Mouse (Mus musculus): ENCODE measurements around the gene Palld. TPM values are rescaled to one million over a fixed set of nuclear protein-coding genes. Genes with fewer than 3 reads are reported as not detected.

Gene Palld
- polyA plus RNA-seq, 2 experiments from 2014 or later, result 0.79 to 0.89 TPM

- ATAC-seq, result no peak
These were observed 128.8 kb downstream of the Palld start for GRCm38 (mm10) chr8:61773595-61774088.

DNA sequence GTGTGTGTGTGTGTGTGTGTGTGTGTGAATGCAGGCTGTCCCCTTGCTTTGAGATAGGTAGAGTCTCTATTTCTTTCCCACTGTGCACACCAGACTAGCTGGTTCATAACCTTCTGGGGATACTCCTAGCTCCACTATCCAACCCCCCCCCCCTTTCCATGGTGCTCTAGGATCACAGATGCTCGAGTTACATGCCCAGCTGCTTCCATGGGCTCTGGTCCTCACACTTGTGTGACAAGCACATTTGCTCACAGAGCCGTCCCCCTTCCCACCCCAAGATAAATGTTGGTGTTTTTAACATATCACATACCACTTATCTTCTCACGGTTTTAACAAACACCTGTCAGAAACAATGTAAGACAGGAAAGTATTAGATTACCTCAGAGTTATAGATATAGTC lies 131.2 kb downstream of the Palld start:
- no peak for ATAC-seq

- no peak for ATAC-seq
These were observed 133.1 kb downstream of the Palld start for GRCm38 (mm10) chr8:61769340-61769879.

- ATAC-seq, result no peak
These were observed 142.3 kb downstream of the Palld start for GRCm38 (mm10) chr8:61760190-61760578.

GRCm38 (mm10) chr8:61759327-61760189 lies 142.9 kb downstream of the Palld start:
- ATAC-seq, result no peak

GRCm38 (mm10) chr8:61758686-61759326 lies 143.7 kb downstream of the Palld start:
- ATAC-seq, result no peak

- no peak for ATAC-seq
These were observed 145.2 kb downstream of the Palld start for GRCm38 (mm10) chr8:61756971-61757965.

DNA sequence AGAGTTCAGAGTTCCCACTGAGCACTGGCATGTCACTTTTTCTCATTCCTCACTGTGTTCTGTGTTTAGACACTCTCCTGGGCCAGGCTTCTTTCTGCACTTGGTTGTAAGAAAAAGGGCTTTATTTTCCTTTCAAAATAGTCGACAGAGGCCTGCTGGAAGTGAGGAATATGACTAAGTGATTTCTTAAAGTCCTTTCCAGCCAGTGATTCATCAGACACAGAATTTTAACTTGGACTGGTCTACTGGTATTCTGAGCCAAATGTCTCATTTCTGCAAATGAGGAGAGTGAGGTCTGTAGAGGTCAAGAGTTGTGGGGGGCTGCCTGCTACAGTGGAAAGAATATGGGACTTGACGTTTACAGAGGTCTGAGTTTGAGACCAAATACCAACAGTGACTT lies 147.3 kb downstream of the Palld start:
- no peak for ATAC-seq

DNA sequence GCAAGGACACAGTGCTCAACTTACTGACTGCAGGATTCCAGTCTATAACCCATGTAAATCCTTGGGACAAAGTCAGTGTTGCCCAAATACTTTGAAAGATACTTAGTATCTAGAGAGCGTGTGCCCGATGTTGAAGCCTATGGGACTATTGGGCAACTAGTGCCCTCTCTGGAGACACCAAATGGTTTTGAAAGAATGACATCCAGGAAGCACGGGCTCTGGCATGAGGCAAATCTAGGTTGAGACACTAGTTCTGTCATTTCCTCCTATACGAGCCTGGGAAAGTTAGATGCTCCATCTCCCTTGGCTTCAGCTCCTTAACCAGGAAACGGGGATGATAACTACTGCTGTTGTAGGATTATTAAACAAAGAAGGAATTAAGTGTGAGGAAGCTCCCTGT lies 155.4 kb downstream of the Palld start:
- no peak for ATAC-seq

- ATAC-seq, result no peak
These were observed 157.1 kb downstream of the Palld start for GRCm38 (mm10) chr8:61745181-61745980.

DNA sequence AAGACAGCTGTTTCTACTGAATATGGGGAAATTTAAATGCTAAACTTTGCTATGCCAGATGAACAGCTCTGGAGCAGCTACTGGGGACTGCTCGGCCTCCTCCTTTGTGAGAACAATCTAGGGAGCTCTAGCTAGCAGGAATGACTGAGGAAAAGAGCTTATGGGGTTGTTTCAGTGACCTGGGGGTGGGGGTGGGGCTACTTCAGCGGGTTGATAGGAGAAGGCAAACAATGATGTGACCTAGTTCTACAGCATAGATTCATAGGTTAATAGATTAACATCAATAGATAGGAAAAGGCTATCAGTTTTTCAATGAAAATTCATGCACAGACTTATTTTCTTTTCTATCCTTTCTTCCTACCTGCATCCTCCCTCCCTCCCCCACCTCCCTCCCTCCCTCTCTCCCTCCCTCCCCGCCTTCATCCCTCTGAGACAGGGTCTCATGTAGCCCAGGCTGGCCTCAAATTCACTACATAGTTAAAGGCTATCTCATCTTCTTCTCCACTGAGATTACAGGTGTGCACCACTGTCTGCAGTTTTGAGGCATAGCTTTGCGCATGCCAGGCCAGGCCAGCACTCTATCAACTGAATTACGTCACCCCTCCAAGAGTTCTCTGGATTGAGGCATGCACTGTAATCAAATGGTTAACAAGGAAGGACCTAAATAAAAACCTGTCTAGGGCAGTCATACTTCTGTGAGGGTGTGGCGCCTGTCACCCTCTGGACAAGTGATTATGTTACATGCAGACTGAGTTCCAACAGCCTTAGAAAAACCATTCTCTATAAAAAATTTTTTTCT lies 158.5 kb downstream of the Palld start:
- no peak for ATAC-seq

DNA sequence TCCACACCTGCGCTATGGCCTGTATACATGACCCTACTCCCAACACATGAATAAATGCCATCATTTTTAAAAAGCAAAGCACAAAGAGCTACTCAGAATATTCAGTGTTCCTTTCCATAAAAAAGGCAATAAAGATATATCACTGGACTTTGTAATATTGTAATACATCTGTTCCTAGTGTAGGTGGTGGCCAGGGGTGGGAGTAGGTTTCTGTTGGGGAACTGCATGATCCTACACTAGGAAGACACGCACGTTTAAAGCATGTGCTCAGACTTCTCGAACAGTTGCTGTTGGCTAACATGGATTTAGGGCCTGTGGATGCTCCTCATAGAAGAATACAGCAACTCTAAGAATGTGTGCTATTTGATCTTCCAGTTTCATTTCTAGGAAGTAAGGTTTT lies 165.0 kb downstream of the Palld start:
- ATAC-seq, result no peak

DNA sequence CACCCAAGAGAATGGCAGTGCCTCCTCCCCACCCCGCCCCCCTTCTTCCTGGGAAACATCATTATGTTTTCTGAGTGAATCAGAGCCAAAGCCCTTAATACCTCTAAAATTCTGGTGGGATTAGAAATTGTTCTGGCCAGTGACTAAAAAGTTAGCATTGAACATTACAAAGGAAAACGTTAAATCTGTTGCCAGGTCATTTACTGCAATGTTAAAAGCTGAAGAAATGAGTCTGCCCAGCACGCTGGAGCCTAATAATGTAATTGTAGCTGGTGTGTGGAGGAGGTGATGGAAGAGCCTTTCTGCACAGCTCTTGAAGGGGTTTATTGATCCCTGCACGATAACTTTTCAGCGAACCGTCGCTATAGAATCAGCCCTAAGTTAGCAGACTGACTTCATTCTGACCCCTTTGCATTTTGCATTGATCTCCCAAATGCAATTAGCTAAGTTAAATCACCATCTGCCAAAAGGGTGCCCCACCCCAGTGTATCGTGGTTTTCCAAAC lies 165.7 kb downstream of the Palld start:
- ATAC-seq, result no peak

DNA sequence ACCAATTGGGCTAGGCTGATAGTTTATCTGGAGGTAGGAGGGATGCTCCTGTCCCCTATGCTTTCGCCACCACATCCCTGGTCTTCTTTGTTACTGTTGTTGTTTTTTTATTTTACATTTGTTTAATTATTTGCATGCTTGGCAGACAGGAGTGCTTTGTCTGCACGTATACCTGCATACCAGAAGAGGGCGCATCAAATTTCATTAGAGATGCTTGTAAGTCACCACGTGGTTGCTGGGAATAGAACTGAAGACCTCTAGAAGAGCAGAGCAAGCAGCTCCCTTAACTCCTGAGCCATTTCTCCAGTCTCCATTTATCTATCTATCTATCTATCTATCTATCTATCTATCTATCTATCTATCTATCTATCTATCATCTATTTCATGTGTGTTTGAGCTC lies 166.4 kb downstream of the Palld start:
- ATAC-seq, result no peak

GRCm38 (mm10) chr8:61734164-61734563 lies 168.3 kb downstream of the Palld start:
- no peak for ATAC-seq

DNA sequence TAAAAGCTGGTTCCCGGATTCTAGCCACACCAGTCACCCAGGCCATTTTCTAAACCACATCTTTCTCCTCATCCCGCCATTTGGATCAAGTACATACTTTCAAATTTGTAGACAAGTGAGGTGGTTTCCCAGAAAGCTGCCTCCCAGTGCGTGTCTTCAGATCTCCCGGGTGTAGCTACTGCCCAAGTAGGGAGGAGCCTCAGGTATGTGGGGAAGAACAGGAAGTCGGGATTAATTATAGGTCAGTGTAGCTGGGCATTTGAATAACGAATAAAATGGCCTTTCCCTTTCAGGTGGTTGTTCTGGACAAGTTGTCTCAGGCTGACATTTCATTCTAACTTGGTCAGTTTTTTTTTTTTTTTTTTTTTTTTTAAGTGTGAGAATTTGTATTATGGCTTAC lies 170.3 kb downstream of the Palld start:
- no peak for ATAC-seq

DNA sequence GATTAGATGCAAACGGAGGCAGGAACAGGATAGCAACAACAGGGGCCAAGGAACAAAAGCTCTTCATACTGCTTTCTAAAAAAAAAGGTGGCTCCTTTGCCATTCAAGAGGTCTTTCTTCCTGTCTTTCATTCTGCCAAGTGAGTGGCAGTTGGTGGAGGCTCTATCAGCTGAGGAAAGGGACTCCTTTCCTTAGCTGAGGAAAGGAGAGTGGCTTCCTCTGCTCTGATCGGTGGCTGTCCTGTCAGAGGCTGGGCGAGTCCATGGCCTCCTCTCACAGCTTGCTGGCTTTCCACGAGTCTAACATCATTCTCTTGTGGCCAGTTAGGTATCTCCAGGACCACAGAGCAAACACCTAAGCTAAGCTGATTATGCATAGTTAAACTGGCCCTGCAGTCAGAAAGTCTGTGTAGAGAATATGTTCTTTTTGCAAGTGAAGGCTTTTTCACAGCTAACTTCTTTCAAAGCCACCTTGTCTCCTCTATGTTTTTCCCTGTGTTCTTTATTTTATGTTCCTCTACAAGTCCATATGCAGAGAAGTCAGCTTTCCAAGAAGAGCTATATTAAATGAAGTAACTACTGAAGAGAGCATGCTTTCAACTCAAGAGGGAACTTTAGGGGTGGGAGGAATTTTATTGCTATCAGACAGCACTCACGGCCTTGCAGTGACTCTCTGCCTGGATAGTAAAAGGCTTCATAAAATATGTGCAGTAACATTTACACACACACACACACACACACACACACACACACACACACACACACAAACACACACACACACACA lies 171.0 kb downstream of the Palld start:
- no peak for ATAC-seq

DNA sequence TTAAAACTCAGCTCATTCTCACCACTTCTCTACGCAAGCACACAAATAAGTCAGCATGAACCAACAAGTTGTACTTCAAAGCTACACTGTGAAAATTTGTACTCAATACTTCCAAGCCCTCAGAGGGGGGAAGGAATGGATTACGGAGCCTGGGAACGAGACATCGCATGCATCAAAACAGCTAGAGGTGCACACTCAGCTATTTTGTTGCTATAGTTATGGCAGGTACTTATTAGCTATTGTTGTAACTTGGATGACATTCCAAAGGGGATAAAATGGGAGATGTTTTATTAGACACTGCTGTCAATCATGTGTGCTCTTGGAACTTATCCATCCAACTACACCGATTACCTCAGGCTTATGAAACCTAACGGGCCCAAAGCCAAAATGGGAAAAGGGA lies 171.8 kb downstream of the Palld start:
- ATAC-seq, result no peak

GRCm38 (mm10) chr8:61725306-61726017 lies 177.0 kb downstream of the Palld start:
- ATAC-seq, result no peak

All from CD4-positive, CD25-positive, alpha-beta regulatory T cell, adult 4 months (primary cell).